Mouse (Mus musculus) retina, postnatal 1 day (tissue): ENCODE measurements around the gene Vamp2.

Source experiments
- DNase-seq: peaks from one replicate; pipeline ENCODE4 v3.0.0-alpha.2; 2012

Vamp2 gene

DNA sequence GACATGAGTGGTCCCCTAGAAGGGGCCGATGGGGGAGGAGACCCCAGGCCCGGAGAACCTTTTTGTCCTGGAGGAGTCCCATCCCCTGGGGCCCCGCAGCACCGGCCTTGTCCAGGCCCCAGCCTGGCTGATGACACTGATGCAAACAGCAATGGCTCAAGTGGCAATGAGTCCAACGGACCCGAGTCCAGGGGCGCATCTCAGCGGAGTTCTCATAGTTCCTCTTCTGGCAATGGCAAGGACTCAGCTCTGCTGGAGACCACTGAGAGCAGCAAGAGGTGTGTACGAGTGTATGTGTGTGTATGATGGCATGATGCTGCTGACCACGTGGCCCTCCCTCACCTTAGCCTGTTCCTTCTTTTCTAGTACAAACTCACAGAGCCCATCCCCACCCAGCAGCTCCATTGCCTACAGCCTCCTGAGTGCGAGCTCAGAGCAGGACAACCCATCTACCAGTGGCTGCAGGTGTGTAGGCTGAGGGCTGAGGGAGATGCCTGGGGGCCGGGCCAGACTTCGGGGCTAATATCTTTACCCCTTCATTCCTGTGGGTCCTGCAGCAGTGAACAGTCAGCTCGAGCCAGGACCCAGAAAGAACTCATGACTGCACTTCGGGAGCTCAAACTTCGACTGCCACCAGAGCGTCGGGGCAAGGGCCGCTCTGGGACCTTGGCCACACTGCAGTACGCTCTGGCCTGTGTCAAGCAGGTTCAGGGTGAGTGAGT lies 12.5 kb downstream of the Vamp2 start:
- no peak for DNase-seq

DNA sequence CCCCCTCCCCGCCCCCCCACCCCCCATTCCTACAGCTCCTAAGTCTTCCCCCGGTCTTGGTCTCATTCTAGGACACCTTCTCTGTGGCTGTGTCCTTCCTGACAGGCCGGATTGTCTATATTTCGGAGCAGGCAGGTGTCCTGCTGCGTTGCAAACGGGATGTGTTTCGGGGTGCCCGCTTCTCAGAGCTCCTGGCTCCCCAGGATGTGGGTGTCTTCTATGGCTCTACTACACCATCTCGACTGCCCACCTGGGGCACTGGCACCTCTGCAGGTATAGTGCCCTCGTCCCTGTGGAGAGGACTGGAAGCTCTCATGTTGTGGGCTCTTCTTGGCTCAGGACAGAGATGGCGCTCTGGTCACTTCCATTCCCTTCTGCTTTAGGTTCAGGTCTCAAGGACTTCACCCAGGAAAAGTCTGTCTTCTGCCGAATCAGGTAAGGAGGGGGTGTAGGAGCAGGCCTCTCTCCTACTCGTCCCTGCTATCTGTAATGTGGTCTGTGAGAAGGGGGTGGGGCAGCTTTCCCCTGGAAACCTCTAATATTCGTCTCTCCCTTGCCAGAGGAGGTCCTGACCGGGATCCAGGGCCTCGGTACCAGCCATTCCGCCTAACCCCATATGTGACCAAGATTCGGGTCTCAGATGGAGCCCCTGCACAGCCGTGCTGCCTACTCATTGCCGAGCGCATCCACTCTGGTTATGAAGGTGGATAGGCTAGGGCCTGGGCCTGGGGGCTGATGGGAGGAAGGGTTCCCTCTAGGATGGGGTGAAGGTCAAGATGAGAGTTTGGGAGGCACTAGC lies 13.5 kb downstream of the Vamp2 start:
- DNase-seq: no peak

DNA sequence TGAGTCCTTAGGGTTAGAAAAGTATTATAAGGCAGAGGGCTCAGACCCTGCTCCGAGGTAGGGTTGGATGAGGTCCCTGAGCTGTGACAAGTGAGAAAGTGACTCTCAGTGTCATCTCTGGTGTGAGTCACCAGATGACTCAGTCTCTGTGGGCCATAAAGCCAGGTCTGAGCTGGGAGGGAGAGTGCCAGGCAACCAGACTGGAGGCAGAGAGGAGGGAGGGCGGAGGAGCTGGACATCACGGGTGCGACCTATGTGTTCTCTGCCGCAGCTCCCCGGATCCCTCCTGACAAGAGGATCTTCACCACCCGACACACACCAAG lies 14.1 kb downstream of the Vamp2 start:
- no peak for DNase-seq

DNA sequence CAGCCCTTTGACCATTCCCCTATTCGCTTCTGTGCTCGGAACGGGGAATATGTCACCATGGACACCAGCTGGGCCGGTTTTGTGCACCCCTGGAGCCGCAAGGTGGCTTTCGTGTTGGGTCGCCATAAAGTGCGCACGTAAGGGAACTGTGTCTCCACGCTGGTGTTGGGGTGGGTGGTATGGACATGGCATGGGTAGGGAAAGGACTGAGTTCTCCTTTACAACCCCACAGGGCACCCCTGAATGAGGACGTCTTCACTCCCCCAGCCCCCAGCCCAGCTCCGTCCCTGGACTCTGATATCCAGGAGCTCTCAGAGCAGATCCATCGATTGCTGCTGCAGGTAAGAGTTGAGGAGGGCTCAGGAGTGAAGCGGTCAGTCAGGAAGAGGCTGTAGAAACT lies 14.8 kb downstream of the Vamp2 start:
- DNase-seq: no peak

DNA sequence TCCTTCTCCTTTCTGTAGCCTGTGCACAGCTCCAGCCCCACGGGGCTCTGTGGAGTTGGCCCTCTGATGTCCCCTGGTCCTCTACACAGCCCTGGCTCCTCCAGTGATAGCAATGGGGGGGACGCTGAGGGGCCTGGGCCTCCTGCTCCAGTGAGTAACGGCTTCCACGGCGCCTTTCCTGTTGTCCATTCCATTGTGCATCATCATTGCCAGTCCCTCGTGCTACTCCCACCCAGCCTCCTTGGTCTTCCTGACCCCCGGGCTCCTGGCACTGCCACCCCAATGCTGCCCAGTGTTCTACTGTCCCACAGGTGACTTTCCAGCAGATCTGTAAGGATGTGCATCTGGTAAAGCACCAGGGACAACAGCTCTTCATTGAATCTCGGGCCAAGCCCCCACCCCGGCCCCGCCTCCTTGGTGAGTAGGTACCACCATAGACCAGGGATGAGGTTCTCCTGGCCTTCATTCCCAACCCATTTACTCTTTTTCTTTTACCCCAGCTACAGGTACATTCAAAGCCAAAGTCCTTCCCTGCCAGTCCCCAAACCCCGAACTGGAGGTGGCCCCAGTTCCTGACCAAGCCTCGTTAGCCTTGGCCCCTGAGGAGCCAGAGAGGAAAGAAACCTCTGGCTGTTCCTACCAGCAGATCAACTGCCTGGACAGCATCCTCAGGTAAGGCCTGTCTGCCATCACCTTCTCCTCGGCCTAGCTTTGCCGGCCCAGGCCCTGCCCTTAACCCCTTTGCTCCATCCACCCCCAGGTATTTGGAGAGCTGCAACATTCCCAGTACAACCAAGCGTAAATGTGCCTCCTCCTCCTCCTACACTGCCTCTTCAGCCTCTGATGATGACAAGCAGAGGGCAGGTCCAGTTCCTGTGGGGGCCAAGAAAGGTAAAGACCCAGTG lies 15.5 kb downstream of the Vamp2 start:
- no peak for DNase-seq

DNA sequence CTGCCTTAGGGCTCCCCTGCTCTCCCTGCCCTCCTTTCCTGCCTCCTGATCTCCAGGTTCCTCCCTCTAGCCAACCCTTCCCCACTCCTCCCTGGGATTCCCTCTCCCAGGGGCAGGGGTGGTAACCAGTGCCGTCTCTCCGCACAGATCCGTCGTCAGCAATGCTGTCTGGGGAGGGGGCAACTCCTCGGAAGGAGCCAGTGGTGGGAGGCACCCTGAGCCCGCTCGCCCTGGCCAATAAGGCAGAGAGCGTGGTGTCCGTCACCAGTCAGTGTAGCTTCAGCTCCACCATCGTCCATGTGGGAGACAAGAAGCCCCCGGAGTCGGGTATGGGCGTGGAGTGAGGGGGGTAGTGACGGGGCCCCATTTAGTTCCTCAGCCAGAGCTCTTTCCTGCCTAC lies 16.2 kb downstream of the Vamp2 start:
- DNase-seq: no peak

DNA sequence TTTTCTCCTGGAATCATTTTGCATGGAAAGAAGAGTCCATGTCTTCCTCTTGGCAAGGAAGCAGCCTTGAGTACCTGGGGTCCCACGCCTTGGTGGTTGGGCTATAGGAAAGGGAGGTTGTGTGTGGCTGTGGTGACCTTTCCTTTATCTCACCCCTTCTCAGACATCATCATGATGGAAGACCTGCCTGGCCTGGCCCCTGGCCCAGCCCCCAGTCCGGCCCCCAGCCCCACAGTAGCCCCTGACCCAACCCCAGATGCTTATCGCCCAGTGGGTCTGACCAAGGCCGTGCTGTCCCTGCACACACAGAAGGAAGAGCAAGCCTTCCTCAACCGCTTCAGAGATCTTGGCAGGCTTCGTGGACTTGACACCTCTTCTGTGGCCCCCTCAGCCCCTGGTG lies 16.9 kb downstream of the Vamp2 start:
- DNase-seq: no peak

DNA sequence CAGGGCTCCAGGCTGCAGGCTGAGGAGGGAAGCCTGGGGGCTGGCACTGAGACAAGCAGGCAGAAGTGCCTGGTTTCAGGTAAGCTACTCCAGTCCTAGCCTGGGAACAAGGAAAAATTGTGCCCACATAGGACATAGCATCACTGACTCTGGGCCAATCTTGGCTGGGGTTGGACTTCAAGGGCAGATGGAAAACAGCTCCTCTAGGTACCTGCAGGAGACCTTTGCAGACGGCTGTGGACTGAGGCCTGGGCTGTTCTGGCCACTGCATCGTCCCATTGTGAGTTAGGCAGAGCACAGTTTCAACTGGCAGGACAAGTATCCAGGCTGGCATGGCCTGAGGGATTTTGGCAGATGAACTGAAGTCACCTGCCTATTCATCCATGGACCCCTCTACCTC lies 17.5 kb downstream of the Vamp2 start:
- no peak for DNase-seq

DNA sequence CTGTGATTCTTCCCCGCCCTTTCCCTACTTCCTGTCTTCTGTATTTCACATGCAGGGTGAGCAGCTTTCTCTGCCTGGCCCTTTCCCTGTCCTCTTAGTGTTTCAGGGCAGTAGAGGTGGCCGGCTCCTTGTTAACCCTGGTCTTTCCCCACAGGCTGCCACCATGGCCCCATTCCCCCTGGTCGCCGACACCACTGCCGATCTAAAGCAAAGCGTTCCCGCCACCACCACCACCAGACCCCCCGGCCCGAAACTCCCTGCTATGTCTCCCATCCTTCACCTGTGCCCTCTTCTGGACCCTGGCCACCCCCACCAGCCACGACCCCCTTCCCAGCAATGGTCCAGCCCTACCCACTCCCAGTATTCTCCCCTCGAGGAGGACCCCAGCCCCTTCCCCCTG lies 18.0 kb downstream of the Vamp2 start:
- no peak for DNase-seq

DNA sequence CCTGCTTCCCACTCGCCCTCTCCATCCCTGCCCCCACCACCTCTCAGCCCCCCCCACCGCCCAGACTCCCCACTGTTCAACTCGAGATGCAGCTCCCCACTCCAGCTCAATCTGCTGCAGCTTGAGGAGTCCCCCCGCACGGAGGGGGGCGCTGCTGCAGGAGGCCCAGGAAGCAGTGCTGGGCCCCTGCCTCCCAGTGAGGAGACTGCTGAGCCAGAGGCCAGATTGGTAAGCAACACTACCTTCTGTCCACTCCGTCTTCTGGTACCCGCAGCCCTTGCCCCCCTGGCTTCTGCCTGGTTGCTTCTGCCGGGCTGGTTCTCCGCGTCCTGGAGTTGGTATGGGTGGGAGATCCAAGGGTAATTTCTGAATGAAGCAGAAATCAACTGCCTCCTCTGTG lies 18.6 kb downstream of the Vamp2 start:
- no peak for DNase-seq

DNA sequence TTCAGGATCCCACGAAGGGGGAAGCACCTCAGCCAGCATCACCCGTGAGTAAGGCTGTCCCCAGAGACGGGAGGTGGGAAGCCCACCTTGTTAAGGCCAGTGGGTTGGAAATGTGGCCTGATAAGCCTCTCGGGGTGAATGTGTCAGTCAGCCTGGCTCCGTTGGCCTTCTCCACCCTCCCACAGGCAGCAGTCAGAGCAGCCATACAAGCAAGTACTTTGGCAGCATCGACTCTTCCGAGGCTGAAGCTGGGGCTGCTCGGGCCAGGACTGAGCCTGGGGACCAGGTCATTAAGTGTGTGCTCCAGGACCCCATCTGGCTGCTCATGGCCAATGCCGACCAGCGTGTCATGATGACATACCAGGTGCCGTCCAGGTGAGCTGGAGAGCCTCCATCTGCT lies 19.4 kb downstream of the Vamp2 start:
- DNase-seq: no peak

DNA sequence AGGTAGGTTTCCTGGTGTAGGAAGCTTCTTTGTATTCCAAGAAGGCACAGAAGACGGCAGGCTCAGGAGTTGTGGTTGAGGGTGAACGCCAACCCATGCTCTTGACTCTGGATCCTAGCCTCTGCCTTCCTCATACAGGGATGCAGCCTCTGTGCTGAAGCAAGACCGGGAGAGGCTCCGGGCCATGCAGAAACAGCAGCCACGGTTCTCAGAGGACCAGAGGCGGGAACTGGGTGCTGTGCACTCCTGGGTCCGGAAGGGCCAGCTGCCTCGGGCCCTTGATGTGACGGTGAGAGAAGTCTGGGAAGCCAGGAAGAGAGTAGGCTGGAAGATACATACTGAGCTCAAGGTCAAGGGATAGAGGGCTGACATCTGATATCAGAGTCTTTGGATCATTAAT lies 19.9 kb downstream of the Vamp2 start:
- DNase-seq: no peak

DNA sequence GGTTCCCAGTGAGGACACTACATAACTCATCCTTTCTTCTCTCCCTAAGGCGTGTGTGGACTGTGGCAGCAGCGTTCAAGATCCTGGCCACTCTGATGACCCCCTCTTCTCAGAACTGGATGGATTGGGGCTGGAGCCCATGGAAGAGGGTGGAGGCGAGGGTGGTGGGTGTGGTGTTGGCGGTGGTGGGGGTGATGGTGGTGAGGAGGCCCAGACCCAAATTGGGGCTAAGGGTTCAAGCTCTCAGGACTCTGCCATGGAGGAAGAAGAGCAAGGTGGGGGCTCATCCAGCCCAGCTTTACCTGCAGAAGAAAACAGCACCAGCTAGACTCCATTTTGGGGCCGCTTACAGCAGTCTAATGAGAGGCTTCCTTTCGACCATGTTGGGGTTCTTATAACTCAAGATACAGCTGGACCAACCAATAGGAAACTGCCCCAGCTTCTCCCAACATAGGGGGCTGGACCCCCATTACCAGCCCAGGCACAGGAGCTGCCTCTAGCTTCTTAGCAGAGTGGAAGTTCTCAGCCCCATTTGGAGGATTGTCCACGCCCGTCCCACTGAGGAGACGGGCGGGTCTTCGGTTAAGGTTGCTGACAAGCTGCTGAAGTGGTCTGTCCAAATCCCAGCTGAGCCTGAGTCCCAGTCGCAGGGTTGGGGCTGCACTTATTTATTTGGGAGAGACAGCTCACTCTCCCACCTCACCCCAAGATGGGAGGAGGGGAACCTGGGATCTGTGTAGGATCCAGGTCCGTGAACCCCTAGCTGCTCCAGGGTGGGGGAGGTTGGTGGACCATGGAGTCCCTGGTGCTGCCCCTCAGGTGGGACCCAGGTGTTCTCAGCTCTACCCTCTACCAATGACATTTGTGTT lies 21.0 kb downstream of the Vamp2 start:
- no peak for DNase-seq

DNA sequence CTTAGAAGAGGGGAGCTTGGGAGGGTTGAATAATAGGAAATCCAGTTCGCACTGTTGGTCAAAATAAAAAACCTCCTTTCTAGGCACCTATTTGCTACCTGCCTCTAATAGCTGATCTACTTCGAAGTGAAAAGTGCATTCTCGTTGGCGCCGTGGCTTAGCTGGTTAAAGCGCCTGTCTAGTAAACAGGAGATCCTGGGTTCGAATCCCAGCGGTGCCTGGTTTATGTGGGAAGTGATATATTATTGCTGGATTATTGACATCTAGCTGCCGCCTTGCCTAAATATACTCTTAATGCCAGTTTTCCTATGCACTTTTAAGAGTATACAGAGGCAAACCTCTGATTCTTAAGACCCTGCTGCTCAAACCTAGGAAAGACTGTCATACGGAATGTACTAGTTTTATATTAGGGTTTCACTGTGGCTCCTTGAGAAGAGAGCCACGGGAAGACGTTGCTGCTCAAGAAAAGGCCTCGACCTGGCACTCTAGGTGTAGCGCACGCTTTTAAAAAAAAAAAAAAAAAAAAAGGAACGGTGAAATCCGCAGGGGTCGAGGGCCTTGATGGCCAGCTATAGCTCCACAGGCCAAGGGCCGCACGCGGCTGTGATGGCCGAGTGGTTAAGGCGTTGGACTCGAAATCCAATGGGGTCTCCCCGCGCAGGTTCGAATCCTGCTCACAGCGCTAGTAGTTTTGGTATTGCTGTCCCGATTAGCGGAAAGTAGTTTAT lies 22.2 kb downstream of the Vamp2 start:
- peak; percentile 91 for DNase-seq

DNA sequence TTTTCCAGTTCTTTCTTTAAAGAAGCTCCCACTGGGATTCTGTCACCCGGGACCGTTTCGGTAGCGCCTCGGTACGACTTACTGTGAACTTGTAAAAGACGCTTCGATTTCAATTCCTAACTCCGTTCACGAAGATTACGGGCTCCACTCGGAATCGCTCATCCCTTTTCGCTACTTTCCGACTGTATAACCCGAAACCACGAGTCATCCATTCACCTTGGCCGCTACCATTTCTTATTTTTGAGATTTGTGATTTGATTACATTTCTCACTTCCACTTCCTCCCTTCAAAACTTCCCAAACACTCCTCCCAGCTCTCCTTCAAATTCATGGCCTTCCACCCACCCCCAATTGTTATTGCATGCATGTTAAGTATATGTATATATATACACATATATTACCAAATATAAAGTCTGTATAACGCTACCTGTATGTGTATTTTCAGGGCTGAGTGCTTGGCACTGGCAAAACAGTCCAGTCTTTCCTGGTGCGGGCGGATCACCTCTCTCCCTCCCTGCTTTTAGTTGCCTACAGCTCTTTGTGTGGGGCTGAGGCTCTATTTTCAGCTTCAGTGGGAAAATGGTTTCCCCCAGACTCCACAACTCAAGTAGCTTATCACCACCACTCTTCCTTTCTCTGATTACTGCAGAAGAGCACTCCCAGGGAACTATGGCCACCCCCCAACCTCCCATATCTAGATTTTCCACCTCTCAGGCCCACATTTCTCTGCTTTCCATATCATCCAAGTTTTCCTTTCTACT lies 22.9 kb downstream of the Vamp2 start:
- no peak for DNase-seq

DNA sequence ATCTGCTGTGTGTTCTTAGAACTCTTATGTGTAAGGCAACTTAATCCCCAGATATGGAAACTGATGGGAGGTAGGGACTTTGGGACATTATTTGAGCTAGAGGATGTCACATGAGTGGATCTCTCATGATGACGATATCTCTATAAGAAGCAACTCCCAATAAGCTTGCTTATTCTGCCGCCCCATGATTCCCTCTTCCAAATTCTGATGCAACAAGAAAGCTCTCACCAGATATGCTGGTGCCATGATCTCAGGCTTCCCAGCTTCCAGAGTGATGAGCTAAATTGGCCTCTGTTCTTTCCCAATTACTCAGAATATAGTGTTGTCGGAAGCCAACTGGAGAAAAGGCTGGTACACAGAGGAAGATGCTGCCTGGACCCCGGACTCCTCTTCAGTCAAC lies 23.6 kb downstream of the Vamp2 start:
- no peak for DNase-seq

DNA sequence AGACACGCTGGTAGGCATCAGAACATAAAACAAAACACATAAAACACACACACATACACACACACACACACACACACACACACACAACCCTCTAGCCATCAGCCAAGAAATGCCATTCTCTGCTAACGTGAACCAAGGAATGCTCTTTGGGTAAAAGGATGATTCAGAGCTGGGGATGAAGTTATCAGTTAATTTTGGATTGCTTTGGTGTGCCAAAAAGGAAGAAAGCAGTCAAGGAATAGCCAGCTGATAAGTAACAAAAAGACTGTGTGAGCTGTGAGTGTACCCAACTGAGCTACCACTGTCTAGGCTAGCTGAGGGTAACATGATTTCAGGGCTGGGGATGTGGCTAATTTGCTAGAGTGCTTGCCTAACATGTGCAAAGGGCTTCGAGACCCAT lies 25.7 kb downstream of the Vamp2 start:
- DNase-seq: no peak

DNA sequence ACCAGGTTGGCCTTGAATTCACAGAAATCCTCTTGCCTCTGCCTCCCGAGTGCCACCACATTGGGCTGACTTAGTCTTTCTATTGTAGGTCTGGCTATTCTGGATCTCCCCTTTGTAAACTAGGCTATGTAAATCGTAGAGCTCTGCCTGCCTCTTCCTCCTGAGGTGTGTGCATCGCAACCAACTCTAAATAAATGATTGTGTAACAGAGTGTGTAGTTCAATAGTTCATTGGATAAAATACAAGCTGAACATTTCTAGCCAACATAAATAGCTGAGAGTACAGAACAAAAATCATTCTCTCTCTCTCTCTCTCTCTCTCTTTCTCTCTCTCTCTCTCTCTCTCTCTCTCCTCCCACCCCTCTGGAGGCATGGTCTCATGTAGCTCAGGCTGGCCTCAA lies 26.3 kb downstream of the Vamp2 start:
- no peak for DNase-seq

DNA sequence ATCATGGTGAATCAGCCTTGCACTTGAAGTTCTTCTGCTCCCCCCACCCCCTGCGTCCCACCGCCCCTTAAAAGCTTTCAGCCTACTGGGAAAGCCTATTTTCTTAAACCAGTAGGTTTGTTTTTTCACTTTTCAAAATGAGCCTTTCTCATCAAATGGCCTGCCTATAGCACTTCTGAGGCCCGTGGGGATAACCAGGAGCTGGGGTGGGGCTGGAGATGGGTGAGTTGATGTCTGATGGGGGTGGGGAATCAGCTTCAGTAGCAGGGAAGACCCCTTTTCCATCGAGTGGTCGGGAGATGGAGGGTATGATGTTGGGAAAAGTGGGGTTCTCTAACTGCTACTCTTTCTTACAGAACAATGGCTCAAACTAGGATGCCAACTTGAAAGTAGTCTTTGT lies 28.6 kb downstream of the Vamp2 start:
- no peak for DNase-seq

DNA sequence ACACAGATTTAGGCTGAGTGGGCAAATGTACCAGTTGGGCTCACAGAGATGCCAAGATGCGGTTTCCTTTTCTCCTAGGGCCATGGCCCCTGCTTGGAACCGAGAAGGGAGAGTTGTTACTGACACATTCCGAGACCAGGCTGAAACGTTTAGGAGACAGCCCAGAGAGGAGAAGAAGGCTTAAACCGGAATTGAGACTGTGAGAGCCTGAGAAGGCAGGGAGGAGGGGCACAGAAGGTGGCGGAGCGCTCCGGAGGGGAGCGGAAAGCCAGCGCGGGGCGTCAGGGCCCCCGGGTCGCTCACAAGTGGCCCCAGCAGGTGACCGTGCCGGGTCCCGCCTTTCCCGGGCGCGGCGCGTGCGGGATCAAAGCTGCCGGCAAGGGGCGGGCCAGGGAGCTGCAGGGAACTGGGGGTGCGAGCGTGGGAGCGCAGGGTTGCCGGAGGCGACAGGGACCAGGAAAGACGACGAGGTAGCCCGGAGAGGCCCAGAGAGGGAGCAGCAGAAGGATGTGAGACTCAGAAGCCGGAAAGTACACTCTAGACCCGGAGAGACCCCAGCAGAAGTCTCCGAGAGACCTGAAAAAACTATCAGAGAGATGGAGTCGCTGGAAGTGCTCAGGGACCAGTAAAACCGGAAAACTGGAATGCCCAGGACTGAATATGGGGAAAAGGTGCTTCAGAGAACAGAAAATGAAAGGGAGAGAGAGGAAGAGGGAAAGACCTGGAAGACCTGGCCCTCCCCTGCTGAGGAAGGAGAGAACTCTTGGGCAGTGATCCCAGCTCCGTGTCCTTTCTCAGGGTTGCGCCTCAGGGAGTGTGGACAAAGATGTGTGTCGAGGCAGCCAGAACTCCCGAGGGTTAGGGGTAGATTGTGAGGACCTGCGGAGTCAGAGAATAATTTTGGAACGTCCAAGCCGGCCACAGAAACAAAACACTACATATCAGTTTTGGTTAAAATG lies 29.7 kb downstream of the Vamp2 start:
- peak; percentile 77 for DNase-seq
